Mouse (Mus musculus) cerebral cortex, adult 2 months (tissue): ENCODE data around the gene Pxk.

ENCODE experiments used
- WGBS: fragments of 180-500 bp; shearing (Covaris S2); methylation state at CpG from one replicate; pipeline ENCODE4 v1.1.7; 2018; 5-methylcytosine and 5-hydroxymethylcytosine counted together

The Pxk gene

DNA sequence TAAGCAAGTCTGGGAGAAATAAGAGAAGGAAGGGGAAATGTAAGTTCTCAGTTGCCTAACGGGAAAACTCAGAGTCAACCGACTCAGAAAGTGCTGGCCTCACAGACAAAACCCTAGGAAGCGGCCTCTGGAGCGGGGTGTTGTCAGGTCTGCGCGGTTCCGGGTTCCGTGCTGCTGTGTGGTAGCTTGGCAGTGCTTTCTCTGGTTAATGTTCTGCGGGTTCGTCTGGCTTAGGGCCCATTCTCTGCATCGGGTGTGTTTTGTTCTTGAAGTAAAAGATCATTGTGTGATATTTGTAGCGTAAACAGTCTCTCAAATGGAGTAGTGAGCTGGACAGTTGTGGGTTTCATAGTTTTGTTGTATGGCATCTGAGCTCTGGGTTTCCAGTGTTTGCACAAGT lies 4.7 kb downstream of the Pxk start:
- WGBS = 54% methylated on average over 12 of the region's 12 CpGs

- WGBS = 77% methylated on average over 4 of the region's 4 CpGs
Measured at GRCm38 (mm10) chr14:8108047-8108446, 10.0 kb downstream of the Pxk start.

DNA sequence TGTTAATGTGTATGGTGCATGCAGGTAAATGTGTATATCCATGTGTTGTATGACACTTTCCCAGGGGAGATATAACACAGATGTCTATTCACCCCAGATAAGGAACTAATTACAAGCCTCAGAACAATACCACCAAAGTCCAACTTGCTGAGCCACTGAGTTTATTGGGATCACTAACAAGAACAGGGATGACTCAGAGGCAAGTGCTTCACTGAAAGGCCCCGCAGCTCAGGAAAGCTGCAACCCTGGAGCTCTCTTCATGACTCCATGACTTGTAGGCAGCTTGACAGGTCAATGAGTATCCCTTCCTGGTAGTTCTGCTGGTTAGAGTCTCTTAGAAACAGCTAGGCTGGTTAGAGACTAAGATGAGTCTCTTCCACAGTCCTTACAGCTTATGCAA lies 11.0 kb downstream of the Pxk start:
- WGBS = 82% methylated on average over 1 of the region's 1 CpGs

- 94% methylated on average over 6 of the region's 6 CpGs for WGBS
Measured at GRCm38 (mm10) chr14:8111545-8111944, 13.5 kb downstream of the Pxk start.

DNA sequence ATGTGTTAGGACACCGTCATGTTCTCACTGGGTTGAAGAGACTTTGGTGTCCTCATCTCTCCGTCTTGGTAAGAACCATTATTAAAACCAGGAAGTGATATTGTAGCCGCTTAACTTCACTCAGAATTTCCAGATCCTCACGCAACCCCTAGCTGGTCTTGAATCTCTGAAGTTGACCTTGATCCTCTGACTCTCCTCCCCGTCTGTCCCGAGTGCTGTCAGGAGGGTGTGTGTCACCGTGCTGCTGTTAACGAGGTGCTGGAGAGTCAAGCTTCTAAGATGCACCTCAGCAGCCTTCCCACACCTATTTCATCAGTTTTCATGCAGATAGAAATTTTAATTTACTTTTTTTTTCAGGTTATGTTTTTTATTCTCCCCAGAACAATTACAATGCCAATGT lies 14.0 kb downstream of the Pxk start:
- 91% methylated on average over 8 of the region's 8 CpGs for WGBS

DNA sequence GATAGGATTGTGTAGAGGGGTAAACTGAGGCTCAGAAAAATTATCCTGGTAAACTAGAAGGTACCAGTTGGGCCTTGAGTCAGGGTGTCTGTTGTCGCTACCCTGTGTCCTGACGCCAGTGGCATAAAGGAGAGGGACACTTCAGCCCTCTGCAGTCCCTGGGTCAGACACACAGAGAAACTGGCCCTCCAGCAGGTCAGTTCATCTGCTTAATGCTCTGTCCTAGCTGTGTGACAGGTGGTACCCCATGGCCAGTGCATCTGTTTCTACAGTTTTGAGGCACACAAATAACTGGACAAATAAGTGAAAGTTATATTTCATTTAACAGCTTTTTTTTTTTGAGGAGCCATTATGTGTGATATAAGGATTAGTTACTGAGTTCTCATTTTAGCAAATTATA lies 15.6 kb downstream of the Pxk start:
- 97% methylated on average over 2 of the region's 2 CpGs for WGBS

GRCm38 (mm10) chr14:8114306-8114705 lies 16.3 kb downstream of the Pxk start:
- WGBS = 53% methylated on average over 3 of the region's 3 CpGs

DNA sequence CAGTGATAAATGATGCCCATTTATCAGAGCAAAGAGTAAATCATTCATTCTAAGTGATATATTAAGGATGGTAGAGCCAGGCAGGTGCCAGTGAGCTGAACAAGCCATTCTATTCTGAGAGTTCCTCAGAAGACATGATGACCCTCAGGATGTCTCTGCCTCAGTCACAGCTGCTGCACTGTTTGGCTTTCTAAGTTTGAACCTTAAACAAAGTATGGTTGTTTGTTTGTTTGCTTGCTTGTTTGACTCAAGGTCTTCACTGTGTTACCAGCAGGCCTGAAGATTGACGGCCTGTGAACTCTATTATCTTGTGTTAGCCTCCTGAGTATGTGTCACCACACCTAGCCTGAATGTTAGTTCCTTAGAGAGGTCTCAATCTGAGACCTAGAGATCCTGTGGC lies 16.7 kb downstream of the Pxk start:
- WGBS = 62% methylated on average over 1 of the region's 1 CpGs

DNA sequence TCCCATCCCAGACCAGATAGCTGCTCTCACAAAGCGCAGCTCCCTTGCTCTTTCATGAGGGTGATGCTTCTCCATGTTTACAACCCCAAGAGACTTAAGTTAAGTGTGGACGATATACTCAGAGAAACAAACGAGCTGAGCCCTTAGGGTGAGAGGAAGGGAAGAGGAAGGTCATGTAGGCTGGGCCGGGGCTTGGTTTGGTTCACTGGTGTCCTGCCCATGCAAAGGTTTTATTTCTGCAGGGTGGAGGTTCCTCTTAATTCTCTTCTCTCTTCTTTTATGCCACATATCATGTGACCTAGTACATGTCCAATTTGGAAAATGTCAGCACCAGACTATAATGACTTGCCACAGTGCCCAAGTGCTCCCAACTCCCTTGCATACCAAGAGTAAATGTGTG lies 17.8 kb downstream of the Pxk start:
- WGBS = 83% methylated on average over 4 of the region's 4 CpGs

- 69% methylated on average over 2 of the region's 2 CpGs for WGBS
Measured at GRCm38 (mm10) chr14:8117371-8117770, 19.4 kb downstream of the Pxk start.

- WGBS = 91% methylated on average over 5 of the region's 5 CpGs
Measured at GRCm38 (mm10) chr14:8119454-8119853, 21.4 kb downstream of the Pxk start.

DNA sequence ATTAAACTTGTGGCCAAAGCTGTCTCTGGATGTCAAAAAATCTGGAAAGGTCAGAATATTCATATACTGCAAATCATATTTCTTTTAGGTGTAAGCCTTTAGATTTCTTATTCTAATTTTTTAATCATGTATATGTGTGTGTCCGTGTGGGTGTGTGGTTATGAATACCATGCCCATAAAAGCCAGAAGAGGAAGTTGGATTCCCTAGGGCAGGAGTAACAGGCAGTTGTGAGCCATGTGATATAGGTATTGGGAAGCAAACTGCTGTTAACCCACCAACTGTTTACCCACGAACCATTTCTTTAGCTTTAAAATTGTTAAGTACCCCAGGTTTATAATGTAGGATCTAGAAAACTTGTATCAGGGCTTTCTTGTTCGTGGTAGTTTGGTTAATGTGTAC lies 21.9 kb downstream of the Pxk start:
- 82% methylated on average over 3 of the region's 3 CpGs for WGBS

DNA sequence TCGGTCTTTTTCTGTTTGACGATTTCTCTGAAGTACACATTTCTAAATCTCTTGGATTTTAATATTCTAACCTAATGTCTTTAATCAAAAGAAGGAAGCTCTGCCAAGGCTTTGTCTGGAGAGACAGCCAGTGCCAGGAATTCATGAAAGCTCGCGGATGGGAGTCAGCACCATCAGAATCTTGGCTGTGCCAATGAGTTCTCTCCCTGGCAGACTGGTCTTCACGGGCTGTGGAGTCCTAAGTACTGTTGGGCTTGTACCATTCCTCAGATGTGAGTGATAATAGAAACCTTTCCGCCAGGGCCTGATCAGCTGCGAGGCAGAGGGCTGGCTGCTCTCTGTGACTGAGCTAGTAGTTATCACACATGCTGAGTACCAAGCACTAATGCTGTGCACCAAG lies 25.1 kb downstream of the Pxk start:
- 68% methylated on average over 7 of the region's 7 CpGs for WGBS

- WGBS = 95% methylated on average over 10 of the region's 10 CpGs
Measured at GRCm38 (mm10) chr14:8123611-8124010, 25.6 kb downstream of the Pxk start.

- WGBS = 79% methylated on average over 7 of the region's 7 CpGs
Measured at GRCm38 (mm10) chr14:8124046-8124881, 26.3 kb downstream of the Pxk start.

GRCm38 (mm10) chr14:8127971-8128370 lies 30.0 kb downstream of the Pxk start:
- 88% methylated on average over 5 of the region's 5 CpGs for WGBS

- 64% methylated on average over 8 of the region's 8 CpGs for WGBS
Measured at GRCm38 (mm10) chr14:8132789-8133188, 34.8 kb downstream of the Pxk start.

DNA sequence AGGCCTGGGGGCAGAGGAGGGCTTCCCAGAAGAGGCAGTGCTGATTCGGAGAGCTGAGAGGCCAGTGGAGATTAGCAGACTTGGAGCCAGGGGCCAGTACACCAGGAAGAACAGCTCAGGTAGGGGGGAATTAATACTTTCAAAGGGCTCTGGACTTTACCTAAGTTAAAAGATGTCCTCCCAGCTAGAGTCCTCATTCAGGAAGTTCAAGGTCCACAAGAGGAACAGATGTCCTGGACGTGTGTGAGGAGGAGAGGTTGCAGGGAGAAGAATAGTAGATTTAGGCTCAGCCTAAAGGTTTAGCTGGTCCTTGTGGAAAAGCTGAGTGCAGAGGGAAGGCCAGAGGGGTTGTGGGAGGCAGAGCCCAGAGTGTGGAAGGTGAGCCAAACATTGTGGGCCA lies 36.2 kb downstream of the Pxk start:
- WGBS = 73% methylated on average over 2 of the region's 2 CpGs

DNA sequence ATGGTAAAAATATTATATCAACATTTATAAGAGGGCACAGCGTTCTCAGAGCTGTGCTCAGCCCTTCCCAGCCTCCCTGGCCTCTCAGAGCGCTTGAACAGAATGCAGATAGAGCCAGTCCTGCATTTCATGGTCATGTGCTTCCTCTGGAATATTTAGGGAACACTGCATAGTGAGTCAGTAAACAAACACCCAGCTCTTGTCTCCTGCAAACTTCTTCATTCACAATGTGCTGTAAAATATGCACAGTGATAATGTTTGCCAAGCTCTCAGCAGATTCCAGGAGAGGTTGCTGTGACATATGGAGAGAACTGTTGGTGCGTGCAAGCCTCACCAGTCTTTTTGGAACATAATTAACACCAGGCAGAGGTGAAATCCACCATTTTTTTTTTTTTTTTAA lies 37.1 kb downstream of the Pxk start:
- 27% methylated on average over 3 of the region's 3 CpGs for WGBS

GRCm38 (mm10) chr14:8139724-8140710 lies 42.0 kb downstream of the Pxk start:
- 63% methylated on average over 23 of the region's 23 CpGs for WGBS

DNA sequence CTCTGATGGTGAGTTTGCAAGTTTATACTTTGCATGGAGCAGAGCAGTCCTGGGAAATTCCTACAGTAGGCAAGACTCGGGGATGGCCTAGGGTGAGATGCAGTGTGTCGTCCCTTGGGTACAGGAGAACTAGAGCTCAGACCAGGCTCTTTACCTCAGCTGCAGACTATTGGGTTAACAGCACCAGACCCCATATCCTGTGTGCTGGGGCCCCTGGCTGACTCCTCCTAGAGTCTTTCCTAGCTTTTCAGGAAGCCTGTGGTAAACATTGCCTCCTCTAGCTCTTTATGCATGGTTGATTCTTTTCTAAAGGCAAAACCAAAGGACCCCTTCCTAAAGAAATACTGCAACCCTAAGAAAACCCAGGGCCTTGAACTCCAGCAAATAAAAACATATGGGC lies 43.1 kb downstream of the Pxk start:
- WGBS = 92% methylated on average over 2 of the region's 2 CpGs
